Mouse (Mus musculus) common myeloid progenitor, adult 5-6 weeks (primary cell): ENCODE measurements around the gene Rusc1. TPM values are rescaled to one million over a fixed set of nuclear protein-coding genes. Genes with fewer than 3 reads are reported as not detected.

ENCODE experiments used
- total RNA-seq: library from RNA; stranded (forward); fragments of 200-1000, 187-1606 nt; gene quantifications from 2 replicates; pipeline ENCODE4 v1.2.3, GENCODE M21; 2017

Rusc1 gene
- total RNA-seq, 1 experiment from 2014 or later: 18.3 TPM

Other genes with a start within 250 kb of the Rusc1 start
- gene Msto1, start 179.3 kb downstream of the Rusc1 start, total RNA-seq: 34.5 and 46.1 TPM in 2 replicates
- 30.2 and 37.4 TPM in 2 replicates for gene Ash1l, start 142.7 kb downstream of the Rusc1 start, total RNA-seq
- gene Dap3, start 142.1 kb downstream of the Rusc1 start, total RNA-seq: 93.1 and 111 TPM in 2 replicates
- not detected in 2 replicates for gene Gm43738, start 7.8 kb upstream of the Rusc1 start, total RNA-seq
- 102 and 103 TPM in 2 replicates for gene Fdps, start 8.6 kb upstream of the Rusc1 start, total RNA-seq
- 44.1 and 92.6 TPM in 2 replicates for gene Pklr, start 42.8 kb upstream of the Rusc1 start, total RNA-seq
- 0.37 and 0.53 TPM in 2 replicates for gene Hcn3, start 66.9 kb upstream of the Rusc1 start, total RNA-seq
- 48.5 and 80.8 TPM in 2 replicates for gene Clk2, start 71.5 kb upstream of the Rusc1 start, total RNA-seq
- gene Scamp3, start 84.2 kb upstream of the Rusc1 start, total RNA-seq: 29.2 and 46.9 TPM in 2 replicates
- 4.5 and 8.6 TPM in 2 replicates for gene Fam189b, start 89.8 kb upstream of the Rusc1 start, total RNA-seq
- gene Gba, start 109.6 kb upstream of the Rusc1 start, total RNA-seq: 37.8 and 41.5 TPM in 2 replicates
- 0.09 TPM in 1 of 2 replicates, not detected in the other for gene Thbs3, start 121.9 kb upstream of the Rusc1 start, total RNA-seq
- 81.9 and 104 TPM in 2 replicates for gene Mtx1, start 133.8 kb upstream of the Rusc1 start, total RNA-seq
- gene Muc1, start 135.7 kb upstream of the Rusc1 start, total RNA-seq: 0.29 TPM in 1 of 2 replicates, not detected in the other
- gene Krtcap2, start 152.7 kb upstream of the Rusc1 start, total RNA-seq: 142 and 159 TPM in 2 replicates
- gene Trim46, start 153.0 kb upstream of the Rusc1 start, total RNA-seq: 0.49 and 7.1 TPM in 2 replicates
- gene Dpm3, start 166.0 kb upstream of the Rusc1 start, total RNA-seq: 63.6 and 66.6 TPM in 2 replicates
- gene Slc50a1, start 177.3 kb upstream of the Rusc1 start, total RNA-seq: 32.5 and 65.3 TPM in 2 replicates
- gene Efna1, start 187.8 kb upstream of the Rusc1 start, total RNA-seq: not detected in 2 replicates
- gene Efna3, start 229.7 kb upstream of the Rusc1 start, total RNA-seq: not detected in 2 replicates
- gene Efna4, start 244.7 kb upstream of the Rusc1 start, total RNA-seq: 1.7 and 3.8 TPM in 2 replicates